Mouse (Mus musculus) olfactory bulb, adult 2 months (tissue): ENCODE measurements at regions not wholly inside any gene's neighbourhood (a gene's known extent, or its start where the extent isn't known, plus 50 kb on each side); places are given as distances from the start of the nearest gene placed in this dataset.

Source experiments
- H3K27ac ChIP-seq: fragments of 200-500 bp; 2 replicates; pipeline ENCODE4 v1.5.1; 2012; ENCODE audit warnings: low read depth, low read length; ENCODE audit not compliant: insufficient read depth
- H3K4me1 ChIP-seq: fragments of 200-500 bp; 2 replicates; pipeline ENCODE4 v1.6.1; 2012; ENCODE audit warnings: low read length; ENCODE audit not compliant: control insufficient read depth, insufficient read depth
- H3K4me3 ChIP-seq: fragments of 200-500 bp; 2 replicates; pipeline ENCODE4 v1.5.1; 2012; ENCODE audit warnings: mild to moderate bottlenecking, low read depth, low read length, moderate library complexity; ENCODE audit not compliant: insufficient read depth
- CTCF ChIP-seq: fragments of 200-500 bp; IDR thresholded peaks from 2 replicates; pipeline ENCODE4 v1.5.1; 2012; ENCODE audit warnings: low read depth, mild to moderate bottlenecking, low read length, moderate library complexity; ENCODE audit not compliant: insufficient read depth
- POLR2A ChIP-seq: fragments of 200-500 bp; IDR thresholded peaks from 2 replicates; pipeline ENCODE4 v1.6.1; 2012; ENCODE audit warnings: mild to moderate bottlenecking, low read depth, low read length, moderate library complexity; ENCODE audit not compliant: insufficient read depth
- WGBS: fragments of 180-500 bp; shearing (Covaris S2); methylation state at CpG from one replicate; pipeline ENCODE4 v1.1.7; 2018; 5-methylcytosine and 5-hydroxymethylcytosine counted together

- Histone ChIP-seq H3K4me1 (peaks cover under 1% of the 10 kb centered on the region), H3K4me3 (no peak overlapping the region), H3K27ac (no peak overlapping the region)
- WGBS, result 87% methylated on average over 17 of the region's 17 CpGs
- no peak for TF ChIP-seq CTCF
- TF ChIP-seq POLR2A, result no peak
Observed at GRCm38 (mm10) chr15:59203097-59203849, 314.2 kb downstream of the Gm49356 start.

- Histone ChIP-seq H3K4me3 (no peak overlapping the region), H3K4me1 (no peaks in the 10 kb centered on the region; the same call in 1 of the 2 replicates), H3K27ac (no peak overlapping the region)
- WGBS, result 71% methylated on average over 17 of the region's 17 CpGs
- TF ChIP-seq CTCF (no peak), POLR2A (no peak)
Observed at GRCm38 (mm10) chr15:59203850-59204625, 314.9 kb downstream of the Gm49356 start.

- Histone ChIP-seq H3K4me3 (no peak overlapping the region), H3K4me1 (no peaks in the 10 kb centered on the region; the same call in 1 of the 2 replicates), H3K27ac (no peak overlapping the region)
- no peak for TF ChIP-seq POLR2A
- no peak for TF ChIP-seq CTCF
- WGBS, result 94% methylated on average over 3 of the region's 3 CpGs
Observed at GRCm38 (mm10) chr15:59205091-59205490, 316.0 kb downstream of the Gm49356 start.

- Histone ChIP-seq H3K4me3 (no peak overlapping the region), H3K27ac (no peak overlapping the region), H3K4me1 (no peaks in the 10 kb centered on the region; the same call in 1 of the 2 replicates)
- TF ChIP-seq POLR2A (no peak), CTCF (no peak)
- WGBS, result 94% methylated on average over 7 of the region's 7 CpGs
Observed at GRCm38 (mm10) chr15:59205544-59205943, 316.4 kb downstream of the Gm49356 start.

GRCm38 (mm10) chr15:59206636-59207035, 317.5 kb downstream of the Gm49356 start:
- 78% methylated on average over 7 of the region's 7 CpGs for WGBS
- TF ChIP-seq POLR2A, result no peak
- TF ChIP-seq CTCF, result no peak
- Histone ChIP-seq H3K27ac (no peak overlapping the region), H3K4me1 (no peaks in the 10 kb centered on the region; the same call in 1 of the 2 replicates), H3K4me3 (no peak overlapping the region)

- Histone ChIP-seq H3K27ac (no peak overlapping the region), H3K4me1 (no peaks in the 10 kb centered on the region), H3K4me3 (no peak overlapping the region)
- no peak for TF ChIP-seq CTCF
- no peak for TF ChIP-seq POLR2A
- 76% methylated on average over 4 of the region's 4 CpGs for WGBS
Observed at GRCm38 (mm10) chr15:59207976-59208375, 318.9 kb downstream of the Gm49356 start.

- TF ChIP-seq CTCF, result no peak
- 92% methylated on average over 3 of the region's 3 CpGs for WGBS
- Histone ChIP-seq H3K27ac (no peak overlapping the region), H3K4me3 (no peak overlapping the region), H3K4me1 (no peaks in the 10 kb centered on the region)
Observed at GRCm38 (mm10) chr15:59212362-59212761, 323.3 kb downstream of the Gm49356 start.

- Histone ChIP-seq H3K4me1 (no peaks in the 10 kb centered on the region), H3K27ac (no peak overlapping the region), H3K4me3 (no peak overlapping the region)
- WGBS, result 91% methylated on average over 4 of the region's 4 CpGs
- TF ChIP-seq CTCF (no peak), POLR2A (no peak)
Observed at GRCm38 (mm10) chr15:59214096-59214495, 325.0 kb downstream of the Gm49356 start.

- H3K4me3 ChIP-seq, result no peak overlapping the region
- TF ChIP-seq POLR2A, result no peak
- no peak for TF ChIP-seq CTCF
- H3K4me1 ChIP-seq, result no peaks in the 10 kb centered on the region
- H3K27ac ChIP-seq, result no peak overlapping the region
- WGBS, result 89% methylated on average over 4 of the region's 4 CpGs
Observed at GRCm38 (mm10) chr15:59215239-59215638, 326.1 kb downstream of the Gm49356 start.
